Mouse (Mus musculus): ENCODE results near the gene Helq. TPM values are rescaled to one million over a fixed set of nuclear protein-coding genes. Genes with fewer than 3 reads are reported as not detected.

Gene Helq
- 1 to 10 TPM; 2.4 to 5.5 TPM for total RNA-seq (2021)

GRCm38 (mm10) chr5:100798165-100798860 lies at the start of gene Helq, which contains the start of gene Mrps18c:
Gene Helq, minus strand, starts transcription at chr5:100798598.
Gene Mrps18c, plus strand, starts transcription at chr5:100798627.
- DNase-seq (ENCODE audit: low spot score), result peak; percentile 71
- intact Hi-C loops (cut with DNase I), result loop anchor here (2.0 to 10.0 kb wide), 2 partner anchors 22 to 254 kb away; partner anchors contain the start of gene Abraxas1

DNA sequence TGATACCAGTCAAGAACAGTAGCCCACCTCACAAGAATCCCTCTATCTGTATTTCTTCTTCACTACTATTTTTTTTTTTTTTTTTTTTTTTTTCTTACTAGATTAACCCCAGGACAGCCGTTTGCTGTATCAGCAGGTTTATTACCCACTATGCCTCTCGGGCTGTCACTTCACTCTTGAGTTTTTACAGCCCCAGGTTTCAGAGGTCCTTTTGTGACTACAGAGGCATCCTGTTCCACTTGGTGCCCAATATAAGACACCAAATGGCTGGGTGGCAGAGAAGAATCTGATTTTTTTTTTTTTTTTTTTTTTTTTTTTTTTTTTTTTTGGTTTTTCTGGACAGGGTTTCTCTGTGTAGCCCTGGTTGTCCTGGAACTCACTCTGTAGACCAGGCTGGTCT lies 48.7 kb upstream of the Helq start:
- intact Hi-C loops (cut with DNase I), result no loop called here

GRCm38 (mm10) chr5:100846599-100846920 lies 48.2 kb upstream of the Helq start:
- intact Hi-C loops (cut with DNase I), result no loop called here
- no peak for DNase-seq (ENCODE audit: low spot score)

More for the DNA sequence above, 48.7 kb upstream of the Helq start:
- DNase-seq (ENCODE audit: low spot score), result no peak

DNA sequence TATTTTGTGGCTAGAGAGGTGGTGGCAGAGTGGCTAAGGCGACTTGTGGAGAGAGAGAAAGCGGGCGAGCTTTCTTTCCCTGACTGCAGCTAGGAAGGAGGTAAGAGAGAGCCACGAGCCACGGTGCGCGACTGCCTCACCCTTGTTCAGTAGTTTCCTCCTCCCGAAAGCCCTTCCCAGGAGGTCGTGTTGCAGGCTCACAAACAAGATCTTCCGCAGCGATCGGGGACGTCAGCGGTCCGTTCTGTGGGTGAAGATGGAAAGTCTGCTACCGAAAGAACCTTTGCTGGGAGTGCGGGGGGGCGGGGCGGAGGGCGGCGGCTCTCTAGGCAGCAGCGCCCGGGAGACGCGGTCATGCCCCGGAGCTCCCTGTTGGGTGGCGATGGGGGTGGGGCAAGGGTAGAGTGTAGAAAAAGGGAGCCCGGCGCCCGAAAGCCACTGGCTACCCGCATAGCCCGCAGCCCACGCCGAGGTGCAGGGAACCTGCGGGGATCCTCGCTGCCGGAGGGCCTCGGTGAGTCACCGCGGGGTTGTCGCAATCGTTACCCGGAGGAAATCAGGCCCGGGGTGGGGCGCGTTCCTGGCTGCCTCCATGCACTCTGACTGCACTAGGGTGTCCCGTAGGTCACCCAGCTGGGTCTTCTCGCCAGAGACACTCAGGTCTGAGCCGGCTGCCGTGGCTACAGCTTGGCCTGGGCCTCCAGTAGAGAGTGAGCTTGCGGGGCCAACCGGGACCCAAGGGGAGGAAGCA lies 47.6 kb upstream of the Helq start:
- peak; percentile 65 for DNase-seq (ENCODE audit: low spot score)
- intact Hi-C loops (cut with DNase I), result no loop called here

DNA sequence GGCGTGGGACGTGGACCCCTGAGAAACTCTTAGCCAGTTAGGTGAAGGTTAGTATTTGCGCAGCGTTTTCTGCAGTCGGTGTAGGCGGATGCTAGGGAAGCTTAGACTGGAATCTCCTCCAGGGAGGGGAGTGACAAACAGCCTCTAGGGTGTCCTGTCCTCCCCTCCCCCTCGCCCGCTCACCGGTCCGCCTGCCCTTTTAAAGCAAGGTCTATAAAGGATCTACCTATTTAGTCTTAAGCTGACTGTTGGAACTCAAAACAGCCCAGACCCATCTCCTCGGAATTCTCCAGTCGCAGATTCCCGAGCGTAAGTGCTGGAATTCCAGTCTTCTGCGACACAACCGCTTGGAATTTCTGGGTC lies 47.1 kb upstream of the Helq start, which contains the start of gene Gpat3:
Gpat3 (plus strand) TSS at position 229 of the 363 bp plus-strand sequence.
- no peak for DNase-seq (ENCODE audit: low spot score)
- intact Hi-C loops (cut with DNase I), result no loop called here

DNA sequence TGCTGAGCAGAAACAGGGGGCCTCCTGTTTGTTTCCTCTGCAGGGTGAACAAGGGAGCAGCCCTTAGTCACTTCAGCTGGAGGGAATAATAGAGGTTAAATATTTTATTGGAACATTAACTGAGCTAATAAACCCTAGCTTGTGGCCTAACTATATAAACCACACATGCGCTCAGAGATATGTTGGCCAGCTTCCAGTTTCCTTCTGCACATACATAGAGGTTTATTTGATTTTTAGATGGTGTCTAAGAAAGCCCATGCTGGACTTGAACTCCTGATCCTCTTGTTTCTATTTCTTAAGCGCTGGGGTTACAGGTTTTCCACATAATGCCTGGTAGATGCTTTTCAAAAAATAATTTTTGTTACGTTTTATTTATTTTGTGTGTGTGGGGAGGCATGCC lies 46.1 kb upstream of the Helq start:
- DNase-seq (ENCODE audit: low spot score), result no peak
- intact Hi-C loops (cut with DNase I), result no loop called here

GRCm38 (mm10) chr5:100837907-100838306 lies 39.5 kb upstream of the Helq start:
- intact Hi-C loops (cut with DNase I), result loop anchor here (2.0 kb wide), 1 partner anchor 27 kb away; no protein-coding TSS in a partner anchor

DNA sequence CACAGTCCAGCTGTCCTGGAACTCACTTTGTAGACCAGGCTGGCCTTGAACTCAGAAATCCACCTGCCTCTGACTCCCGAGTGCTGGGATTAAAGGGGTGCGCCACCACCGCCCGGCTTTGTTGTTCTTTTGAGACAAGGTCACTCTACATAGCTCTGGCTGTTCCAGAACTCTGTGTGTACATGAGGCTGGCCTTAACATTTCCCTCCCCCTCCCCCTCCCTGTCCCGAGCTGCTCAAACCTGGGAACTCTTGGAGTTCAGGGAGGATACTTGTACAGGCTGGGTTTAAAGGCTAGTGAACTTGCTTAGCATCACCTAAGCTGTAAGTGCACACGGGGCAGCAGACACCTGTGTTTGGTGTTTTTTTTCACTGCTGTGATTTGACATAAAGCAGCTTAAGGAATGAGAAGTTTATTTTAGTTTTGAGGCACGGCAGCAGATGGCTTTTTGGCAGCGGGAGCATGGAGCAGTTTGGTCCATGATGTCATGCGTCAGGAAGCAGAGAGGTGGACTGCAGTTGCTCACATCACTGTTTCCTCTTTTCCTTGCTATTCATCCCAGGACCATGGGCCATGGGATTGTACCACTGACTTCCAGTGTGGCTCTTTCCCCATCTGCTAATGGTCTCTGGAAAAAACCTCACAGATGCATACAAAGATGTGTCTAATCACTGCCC lies 37.6 kb upstream of the Helq start:
- intact Hi-C loops (cut with DNase I), result loop anchor here (2.0 kb wide), 1 partner anchor 29 kb away; no protein-coding TSS in a partner anchor
- no peak for DNase-seq (ENCODE audit: low spot score)

More at GRCm38 (mm10) chr5:100837907-100838306, 39.5 kb upstream of the Helq start:
- DNase-seq (ENCODE audit: low spot score), result peak; percentile 25

DNA sequence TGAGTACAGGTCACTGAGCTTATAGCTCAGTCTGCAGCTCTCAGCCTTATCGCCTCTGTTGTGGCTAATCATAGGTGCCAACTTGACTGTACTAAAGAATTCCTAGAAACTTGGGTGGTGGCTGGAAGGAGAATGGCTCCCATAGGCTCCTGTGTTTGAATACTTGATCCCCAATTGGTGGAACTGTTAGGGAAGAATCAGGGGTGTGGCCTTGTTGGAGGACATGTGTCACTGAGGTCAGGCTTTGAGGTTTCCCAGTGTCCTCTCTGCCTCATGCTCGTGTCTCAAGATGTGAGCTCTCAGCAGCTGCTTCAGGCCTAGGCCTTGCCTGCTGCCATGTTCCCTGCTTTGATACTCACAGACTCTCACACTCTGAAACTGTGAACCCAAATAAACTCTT lies 35.4 kb upstream of the Helq start:
- no peak for DNase-seq (ENCODE audit: low spot score)
- intact Hi-C loops (cut with DNase I), result no loop called here

GRCm38 (mm10) chr5:100832680-100833079 lies 34.3 kb upstream of the Helq start:
- intact Hi-C loops (cut with DNase I), result no loop called here

GRCm38 (mm10) chr5:100828701-100829100 lies 30.3 kb upstream of the Helq start:
- DNase-seq (ENCODE audit: low spot score), result no peak
- intact Hi-C loops (cut with DNase I), result loop anchor here (10.0 kb wide), 1 partner anchor 836 kb away; the partner anchor contains the start of gene Nkx6-1

More at GRCm38 (mm10) chr5:100832680-100833079, 34.3 kb upstream of the Helq start:
- no peak for DNase-seq (ENCODE audit: low spot score)

GRCm38 (mm10) chr5:100826531-100826930 lies 28.1 kb upstream of the Helq start:
- no peak for DNase-seq (ENCODE audit: low spot score)
- intact Hi-C loops (cut with DNase I), result loop anchor here (1.0 to 10.0 kb wide), 2 partner anchors 89 to 838 kb away; partner anchors contain the start of gene Nkx6-1

DNA sequence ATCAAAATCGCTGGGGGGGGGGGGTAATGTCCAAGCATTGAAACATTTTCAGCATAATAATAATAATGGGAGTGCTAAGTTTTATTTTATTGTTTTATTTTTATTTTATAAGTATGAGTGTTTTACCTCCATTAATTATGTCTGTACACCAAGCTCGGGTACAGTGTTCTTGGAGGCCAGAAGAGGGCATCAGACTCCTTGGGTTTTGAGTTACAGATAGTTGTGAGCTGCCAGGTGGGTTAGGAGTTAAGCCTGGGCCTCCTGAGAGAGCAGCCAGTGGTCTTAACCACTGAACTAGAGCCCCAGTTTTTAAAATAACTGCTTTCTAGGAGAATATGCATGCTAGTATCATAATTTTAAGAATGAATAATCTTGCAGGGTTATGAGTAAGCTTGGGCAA lies 27.6 kb upstream of the Helq start:
- no peak for DNase-seq (ENCODE audit: low spot score)
- intact Hi-C loops (cut with DNase I), result loop anchor here (1.0 to 10.0 kb wide), 2 partner anchors 89 to 839 kb away; partner anchors contain the start of gene Nkx6-1

DNA sequence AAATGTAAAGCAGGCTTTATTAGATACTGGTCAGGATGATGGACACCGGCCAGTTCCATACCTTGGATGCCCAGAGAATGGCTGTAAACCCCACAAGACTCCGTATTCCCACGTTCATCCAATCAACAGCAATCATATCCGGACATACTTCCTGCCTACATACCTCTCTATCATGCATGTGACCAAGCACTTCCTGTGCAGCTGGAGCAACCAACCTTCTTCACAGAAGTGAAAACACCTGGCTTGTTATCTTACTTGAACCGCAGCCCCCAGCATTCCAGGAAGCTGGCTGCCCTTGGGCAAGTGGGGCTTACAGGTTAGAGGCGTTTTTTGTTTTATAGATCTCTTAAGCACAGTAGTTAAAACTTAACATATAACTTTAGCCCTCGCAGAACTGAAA lies 24.4 kb upstream of the Helq start:
- intact Hi-C loops (cut with DNase I), result loop anchor here (10.0 kb wide), 1 partner anchor 842 kb away; the partner anchor contains the start of gene Nkx6-1
- no peak for DNase-seq (ENCODE audit: low spot score)

DNA sequence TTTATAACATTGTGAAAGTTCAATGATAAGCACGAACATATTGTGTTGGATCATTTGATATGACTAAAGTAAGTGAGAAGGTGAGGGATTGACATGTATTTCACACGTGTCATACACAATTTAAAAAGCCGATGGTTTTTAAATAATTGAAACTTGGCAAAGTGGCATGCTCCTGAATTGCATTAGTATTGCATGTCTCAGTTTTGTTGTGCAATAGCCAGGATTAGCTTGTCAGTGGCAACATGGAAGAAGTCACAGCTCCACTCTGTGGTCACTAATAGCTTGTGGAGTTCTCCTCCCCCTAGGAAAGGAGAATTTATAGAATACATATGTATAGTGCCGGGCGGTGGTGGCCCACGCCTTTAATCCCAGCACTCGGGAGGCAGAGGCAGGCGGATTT lies 23.0 kb upstream of the Helq start:
- no peak for DNase-seq (ENCODE audit: low spot score)
- intact Hi-C loops (cut with DNase I), result loop anchor here (2.0 to 10.0 kb wide), 2 partner anchors 23 to 843 kb away; partner anchors contain the start of genes Helq, Mrps18c and Nkx6-1

DNA sequence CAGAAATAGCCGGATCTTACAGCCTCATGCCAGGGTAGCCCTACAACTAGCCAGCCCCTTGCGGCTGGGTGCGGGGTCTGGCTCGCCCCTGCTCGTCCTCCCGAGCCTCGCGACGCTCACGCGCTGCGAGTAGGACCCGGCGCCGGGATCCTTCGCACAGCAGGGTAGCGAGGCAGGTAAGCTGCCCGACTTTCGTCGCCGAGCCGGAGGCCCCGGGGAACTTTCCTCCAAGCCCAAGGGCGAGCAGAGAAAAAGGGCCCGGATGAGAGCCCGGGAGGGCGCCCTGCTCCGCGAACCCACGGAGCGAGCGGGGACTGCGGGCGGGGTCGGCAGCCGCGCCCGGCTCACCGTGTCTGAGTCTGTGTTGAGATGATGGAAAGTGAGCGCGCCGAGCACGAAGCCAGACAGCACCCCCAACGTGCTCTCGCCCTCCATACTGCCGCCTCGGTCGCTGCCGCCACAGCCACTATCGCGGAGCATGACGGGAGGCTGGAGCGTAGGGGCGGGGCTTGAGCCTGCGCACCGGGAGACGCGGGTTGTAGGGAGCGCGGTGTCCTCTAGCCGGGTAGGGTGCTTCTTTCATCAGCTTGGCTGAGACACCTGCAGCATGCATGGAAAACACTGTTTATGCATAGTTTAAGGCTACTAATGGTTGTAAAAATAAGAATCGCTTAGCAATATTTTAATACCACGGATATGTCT lies 22.2 kb upstream of the Helq start, which contains the start of gene Abraxas1:
Abraxas1 (minus strand) TSS at position 483 of the 702 bp plus-strand sequence.
- intact Hi-C loops (cut with DNase I), result loop anchor here (2.0 to 10.0 kb wide), 2 partner anchors 22 to 844 kb away; partner anchors contain the start of genes Helq, Mrps18c and Nkx6-1

DNA sequence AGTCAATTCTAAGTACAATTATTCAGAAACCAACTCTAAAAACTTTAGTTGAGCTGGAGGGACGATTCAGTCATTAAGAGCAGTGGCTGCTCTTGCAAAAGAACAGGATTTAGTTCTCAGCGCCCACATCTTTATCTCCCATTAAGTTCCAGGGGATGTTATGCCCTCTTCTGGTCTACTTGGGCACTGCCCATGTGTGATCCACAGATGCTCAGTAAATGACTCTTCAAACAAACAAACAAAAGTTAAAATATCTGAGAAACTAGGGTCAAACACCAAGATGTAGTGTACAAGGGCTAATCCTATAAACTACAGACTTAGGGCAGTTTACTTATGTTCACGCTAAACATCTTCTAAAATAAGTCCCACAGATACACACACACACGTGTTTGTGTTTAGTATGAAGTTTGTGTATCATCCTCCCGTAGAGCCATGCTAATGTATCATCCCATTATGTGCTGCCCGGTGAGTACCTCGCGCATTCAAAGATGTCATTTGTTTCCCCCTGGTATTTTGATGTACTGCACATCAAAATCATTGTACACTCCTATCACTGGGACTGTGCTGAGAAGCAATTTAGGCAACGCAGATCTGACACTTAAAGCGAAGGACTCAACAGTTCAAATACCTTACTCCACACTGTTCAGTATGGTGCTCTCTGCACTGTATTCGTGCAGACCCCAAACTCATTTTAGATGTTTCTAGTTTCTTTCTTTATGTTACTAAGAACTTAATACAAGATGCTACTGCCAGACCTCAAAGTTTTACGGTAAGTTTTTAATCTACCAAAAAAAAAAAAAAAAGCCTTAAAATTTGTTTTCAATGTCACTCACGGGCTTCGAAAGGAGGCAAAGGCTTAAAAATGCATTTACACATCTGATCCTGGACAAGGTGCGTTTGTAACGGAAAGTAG lies 21.4 kb upstream of the Helq start:
- intact Hi-C loops (cut with DNase I), result loop anchor here (2.0 to 10.0 kb wide), 3 partner anchors 21 to 845 kb away; partner anchors contain the start of genes Helq, Mrps18c and Nkx6-1
- no peak for DNase-seq (ENCODE audit: low spot score)

More for the DNA sequence above, 22.2 kb upstream of the Helq start, which contains the start of gene Abraxas1:
- peak; percentile 65 for DNase-seq (ENCODE audit: low spot score)

GRCm38 (mm10) chr5:100818341-100818740 lies 19.9 kb upstream of the Helq start:
- intact Hi-C loops (cut with DNase I), result loop anchor here (5.0 kb wide), 1 partner anchor 761 kb away; no protein-coding TSS in a partner anchor
- DNase-seq (ENCODE audit: low spot score), result no peak

All from heart, postnatal 25 days (tissue).